In the genomic region with DNA sequence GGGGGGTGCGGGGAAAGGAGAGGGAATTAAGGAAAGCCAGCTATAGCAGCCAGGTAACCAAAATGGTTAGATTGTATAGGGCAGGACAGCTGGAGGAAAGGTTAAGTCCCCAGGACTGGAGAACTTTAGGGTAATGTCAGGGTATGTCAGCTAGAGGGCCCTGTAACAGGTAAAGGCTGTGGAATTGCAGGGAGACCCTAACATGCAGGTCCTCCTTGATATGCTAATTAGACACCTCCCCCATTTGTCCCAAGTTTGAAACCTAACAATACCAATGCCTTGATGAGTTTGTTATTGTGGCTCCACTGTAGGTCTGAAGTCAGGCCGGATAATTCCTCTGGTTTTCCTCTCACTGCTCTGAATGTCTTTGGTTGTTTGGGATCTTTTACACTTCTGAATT, we compare ENCODE assay signal across 20 mouse cellular contexts.
"Had no signal": no experiment of that assay in that cellular context is flagged by ENCODE, and none has a peak within 500 bp of the region (broad histone marks: within the 10 kb centered on the region; RNA-seq: fewer than 3 reads in every experiment).

No protein-coding gene starts in this region.

- H3K4me1 ChIP-seq: lung, embryonic 15.5 days; megakaryocyte, embryonic 14.5 days; midbrain, embryonic 12.5 days; neural tube, embryonic 13.5 days; neural tube, embryonic 15.5 days; stomach, embryonic 15.5 days had no signal

- H3K9me3 ChIP-seq: lung, embryonic 15.5 days; midbrain, embryonic 12.5 days; neural tube, embryonic 13.5 days; neural tube, embryonic 15.5 days; stomach, embryonic 15.5 days had no signal

- DNase-seq: lung, adult 18-20 months; lung, postnatal 14 days; lung, postnatal 36 days; midbrain, embryonic 14.5 days; retina, postnatal 1 day; right cerebral cortex, adult 18-20 months; thymus, adult 2 months; thymus, postnatal 25 days; thymus, postnatal 4 days had no signal

- H3K27me3 ChIP-seq: lung, embryonic 15.5 days; megakaryocyte, embryonic 14.5 days; neural tube, embryonic 13.5 days; neural tube, embryonic 15.5 days; stomach, embryonic 15.5 days had no signal

- H3K9ac ChIP-seq: lung, embryonic 15.5 days; midbrain, embryonic 12.5 days; neural tube, embryonic 13.5 days; neural tube, embryonic 15.5 days; stomach, embryonic 15.5 days had no signal

- H3K36me3 ChIP-seq: lung, embryonic 15.5 days; midbrain, embryonic 12.5 days; neural tube, embryonic 13.5 days; neural tube, embryonic 15.5 days; stomach, embryonic 15.5 days had no signal

- H3K4me3 ChIP-seq: lung, embryonic 15.5 days; megakaryocyte, embryonic 14.5 days; midbrain, embryonic 12.5 days; myocyte; neural tube, embryonic 13.5 days; neural tube, embryonic 15.5 days; stomach, embryonic 15.5 days had no signal

- ATAC-seq: lung, postnatal 0 days; midbrain, embryonic 16.5 days had no signal

- H3K27ac ChIP-seq: lung, embryonic 15.5 days; macrophage; midbrain, embryonic 12.5 days; neural tube, embryonic 13.5 days; neural tube, embryonic 15.5 days; stomach, embryonic 15.5 days; stomach, postnatal 0 days had no signal

- H3K4me2 ChIP-seq: lung, embryonic 15.5 days; midbrain, embryonic 12.5 days; neural tube, embryonic 13.5 days; neural tube, embryonic 15.5 days; stomach, embryonic 15.5 days had no signal
